Mouse (Mus musculus) embryo, embryonic 11 days (tissue): ENCODE results near the gene Iapp.
"Not testable (repeated sequence)": the region's sequence is repeated elsewhere in the genome, so short reads cannot be mapped to it uniquely, and the experiment has no call there.

Experiments
- DNase-seq: peaks from one replicate; pipeline ENCODE4 v3.0.0-alpha.2; 2015

Iapp gene

GRCm38 (mm10) chr6:142298098-142298497 is at the start of gene Iapp:
TSS of gene Iapp (plus strand) at chr6:142298423.
- DNase-seq: no peak

- not testable (repeated sequence) for DNase-seq
Observed at GRCm38 (mm10) chr6:142250738-142251307, 47.4 kb upstream of the Iapp start.

- peak; percentile 30 for DNase-seq
Observed at GRCm38 (mm10) chr6:142275721-142276442, 22.3 kb upstream of the Iapp start.

GRCm38 (mm10) chr6:142289413-142290118 is 8.7 kb upstream of the Iapp start:
- no peak for DNase-seq

- no peak for DNase-seq
Observed at GRCm38 (mm10) chr6:142305076-142305475, 6.9 kb downstream of the Iapp start.

- DNase-seq: no peak
Observed at GRCm38 (mm10) chr6:142314285-142314684, 16.1 kb downstream of the Iapp start.

GRCm38 (mm10) chr6:142317106-142317505 is 18.9 kb downstream of the Iapp start:
- DNase-seq: no peak

- DNase-seq: no peak
Observed at GRCm38 (mm10) chr6:142322881-142323280, 24.7 kb downstream of the Iapp start, which contains the start of gene Slco1a5. TSS of gene Slco1a5 (minus strand) at chr6:142322981.

GRCm38 (mm10) chr6:142326598-142326997 is 28.4 kb downstream of the Iapp start:
- DNase-seq: no peak

GRCm38 (mm10) chr6:142329201-142329600 is 31.0 kb downstream of the Iapp start:
- no peak for DNase-seq

GRCm38 (mm10) chr6:142338961-142339360 is 40.7 kb downstream of the Iapp start:
- no peak for DNase-seq

- no peak for DNase-seq
Observed at GRCm38 (mm10) chr6:142339576-142339975, 41.4 kb downstream of the Iapp start.

- DNase-seq: peak; percentile 47
Observed at GRCm38 (mm10) chr6:142343561-142343960, 45.3 kb downstream of the Iapp start.

- peak; percentile 97 for DNase-seq
Observed at GRCm38 (mm10) chr6:142345440-142346038, 47.3 kb downstream of the Iapp start, which contains the start of gene Pyroxd1. TSS of gene Pyroxd1 (plus strand) at chr6:142345654.

- no peak for DNase-seq
Observed at GRCm38 (mm10) chr6:142346181-142347110, 48.2 kb downstream of the Iapp start.

GRCm38 (mm10) chr6:142347431-142348385 is 49.5 kb downstream of the Iapp start:
- DNase-seq: no peak

GRCm38 (mm10) chr6:142352099-142352498 is 53.9 kb downstream of the Iapp start:
- not testable (repeated sequence) for DNase-seq
